Mouse (Mus musculus): ENCODE data around the gene Scd2.

DNA sequence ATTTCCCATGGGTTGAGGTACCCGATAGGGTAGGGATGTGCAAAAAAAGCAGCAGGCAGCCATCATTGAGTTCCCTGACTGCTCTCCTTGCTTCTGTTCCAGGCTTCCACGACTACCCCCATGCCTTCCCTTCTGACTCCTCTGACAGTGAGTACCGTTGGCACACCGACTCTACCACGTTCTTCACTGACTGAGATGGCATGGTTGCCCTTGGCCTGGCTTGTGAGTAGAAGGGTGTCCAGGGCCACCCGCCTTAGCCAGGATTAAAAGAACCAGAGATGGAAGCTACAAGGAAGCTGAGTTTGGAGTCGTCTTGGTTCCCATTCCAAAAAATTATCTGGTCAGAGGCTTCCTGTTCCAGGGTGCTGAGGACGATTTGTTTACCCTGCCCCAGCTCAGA lies 15.5 kb upstream of the Scd2 start:
- TF ChIP-seq POLR2A (IDR thresholded peaks at IDR 0.05; ENCODE audit: low read depth, low read length) (no peak), CTCF (IDR thresholded peaks at IDR 0.05; ENCODE audit: extremely low read depth, insufficient read depth, insufficient read length, insufficient replicate concordance) (no peak)

Measured in spleen, adult 2 months (tissue).